Mouse (Mus musculus) midbrain, postnatal 0 days (tissue): ENCODE measurements at regions not wholly inside any gene's neighbourhood (a gene's known extent, or its start where the extent isn't known, plus 50 kb on each side); places are given as distances from the start of the nearest gene placed in this dataset.

Source experiments
- ATAC-seq: fragments of 200-750 bp; cut with Nextera tagmentation; 2 replicates; pipeline ENCODE4 v1.8.0; 2017; ENCODE audit warnings: moderate number of reproducible peaks, mild to moderate bottlenecking, moderate TSS enrichment, moderate library complexity; ENCODE audit not compliant: low FRiP score
- DNase-seq: peaks from one replicate; pipeline ENCODE4 v3.0.0-alpha.2; 2015; ENCODE audit warnings: low spot score
- H3K27ac ChIP-seq: fragments of 300-500 bp; sonication (generic); 2 replicates; pipeline ENCODE4 v1.5.1; 2014; ENCODE audit warnings: low read depth, mild to moderate bottlenecking, low read length, mixed read lengths
- H3K27me3 ChIP-seq: fragments of 300-500 bp; sonication (generic); 2 replicates; pipeline ENCODE4 v1.6.1; 2014; ENCODE audit warnings: low read length, control low read depth, mixed read lengths; ENCODE audit not compliant: insufficient read depth
- H3K36me3 ChIP-seq: fragments of 300-500 bp; sonication (generic); 2 replicates; pipeline ENCODE4 v1.6.1; 2014; ENCODE audit warnings: low read length, control low read depth, mixed read lengths; ENCODE audit not compliant: insufficient read depth
- H3K4me1 ChIP-seq: fragments of 300-500 bp; sonication (generic); 2 replicates; pipeline ENCODE4 v1.6.1; 2014; ENCODE audit warnings: mild to moderate bottlenecking, control low read depth, antibody characterized with exemption, low read length, mixed read lengths; ENCODE audit not compliant: insufficient read depth
- H3K4me2 ChIP-seq: fragments of 300-500 bp; sonication (generic); 2 replicates; pipeline ENCODE4 v1.6.1; 2014; ENCODE audit warnings: low read depth, mild to moderate bottlenecking, low read length, mixed read lengths; ENCODE audit not compliant: poor library complexity, severe bottlenecking
- H3K4me3 ChIP-seq: fragments of 300-500 bp; sonication (generic); 2 replicates; pipeline ENCODE4 v1.5.1; 2014; ENCODE audit warnings: low read depth, mild to moderate bottlenecking, low read length, moderate library complexity
- H3K9ac ChIP-seq: fragments of 300-500 bp; sonication (generic); replicated peaks from 2 replicates; pipeline ENCODE4 v1.6.1; 2014; ENCODE audit warnings: mild to moderate bottlenecking, low read length, moderate library complexity, mixed read lengths; ENCODE audit not compliant: poor library complexity, severe bottlenecking
- H3K9me3 ChIP-seq: fragments of 300-500 bp; sonication (generic); 2 replicates; pipeline ENCODE4 v1.6.1; 2016; ENCODE audit warnings: low read length, control low read depth
- CTCF ChIP-seq: IDR thresholded peaks from 2 replicates; pipeline ENCODE4 v1.5.1; 2016; ENCODE audit warnings: antibody characterized with exemption, mild to moderate bottlenecking
- WGBS: fragments of 180-500 bp; shearing (Covaris S2); extraction: QIAGEN DNeasy Blood & Tissue Kit; methylation state at CpG from one replicate; pipeline ENCODE4 v1.1.7; 2014; 5-methylcytosine and 5-hydroxymethylcytosine counted together

- no peaks in the 10 kb centered on the region for H3K4me1 ChIP-seq
- no peak overlapping the region for H3K27ac ChIP-seq
- no peak overlapping the region for H3K4me2 ChIP-seq
- no peaks in the 10 kb centered on the region for H3K36me3 ChIP-seq
- H3K4me3 ChIP-seq, result no peak overlapping the region
- WGBS, result 73% methylated on average over 1 of the region's 1 CpGs
- DNase-seq (no peak), ATAC-seq (no peak)
- no peak overlapping the region for H3K9ac ChIP-seq
- no peaks in the 10 kb centered on the region for H3K9me3 ChIP-seq
- no peaks in the 10 kb centered on the region for H3K27me3 ChIP-seq
- no peak for TF ChIP-seq CTCF
These were observed 705.1 kb downstream of the Edem1 start for GRCm38 (mm10) chr6:109533526-109533925.

- Histone ChIP-seq H3K36me3 (no peaks in the 10 kb centered on the region), H3K9ac (no peak overlapping the region), H3K4me2 (no peak overlapping the region), H3K27ac (no peak overlapping the region), H3K9me3 (no peaks in the 10 kb centered on the region), H3K4me3 (no peak overlapping the region), H3K4me1 (no peaks in the 10 kb centered on the region), H3K27me3 (no peaks in the 10 kb centered on the region)
- TF ChIP-seq CTCF, result no peak
- 32% methylated on average over 7 of the region's 7 CpGs for WGBS
- peak; percentile 60; the same call in 1 of the 2 replicates for ATAC-seq
- DNase-seq, result peak; percentile 91
These were observed 714.8 kb downstream of the Edem1 start for GRCm38 (mm10) chr6:109542980-109543976.

- Histone ChIP-seq H3K4me2 (no peak overlapping the region), H3K4me1 (no peaks in the 10 kb centered on the region), H3K27ac (no peak overlapping the region), H3K36me3 (no peaks in the 10 kb centered on the region), H3K4me3 (no peak overlapping the region), H3K9ac (no peak overlapping the region), H3K9me3 (no peaks in the 10 kb centered on the region), H3K27me3 (peaks cover 3% of the 10 kb centered on the region; the same call in 1 of the 2 replicates)
- no peak for TF ChIP-seq CTCF
- no peak for DNase-seq
- ATAC-seq, result no peak
- 88% methylated on average over 2 of the region's 2 CpGs for WGBS
These were observed 723.9 kb downstream of the Edem1 start for GRCm38 (mm10) chr6:109552316-109552715.
